ENCODE assay signal across 13 mouse cellular contexts in the genomic region with DNA sequence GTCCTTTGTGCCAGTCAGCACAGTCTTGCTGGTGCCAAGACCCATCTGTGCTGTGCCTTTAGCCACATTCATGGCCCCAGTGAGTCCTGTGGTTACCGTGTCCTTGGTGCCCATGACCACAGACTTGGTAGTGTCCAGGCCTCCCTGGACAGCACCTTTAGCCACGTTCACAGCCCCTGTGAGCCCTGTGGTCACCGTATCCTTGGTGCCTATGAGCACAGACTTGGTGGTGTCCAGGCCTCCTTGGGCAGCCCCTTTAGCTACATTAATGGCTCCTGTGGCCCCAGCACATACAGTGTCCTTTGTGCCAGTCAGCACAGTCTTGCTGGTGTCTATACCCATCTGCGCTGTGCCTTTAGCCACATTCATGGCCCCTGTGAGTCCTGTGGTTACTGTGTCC. TPM values are rescaled to one million over a fixed set of nuclear protein-coding genes. Genes with fewer than 3 reads are reported as not detected.
"Had no signal": no experiment of that assay in that cellular context is flagged by ENCODE, and none has a peak within 500 bp of the region (broad histone marks: within the 10 kb centered on the region; RNA-seq: fewer than 3 reads in every experiment).

No protein-coding gene starts in this region.

RNA-seq across cellular contexts. Expression of gene Plin4, which starts 3.2 kb away (rescaled TPM):
- total RNA-seq: common myeloid progenitor, adult 5-6 weeks; granulocyte monocyte progenitor cell, adult 5-6 weeks had no signal
- polyA plus RNA-seq: embryonic facial prominence, embryonic 11.5 days; erythroblast, embryonic 14.5 days had no signal

RNA-seq across cellular contexts. Expression of gene Plin5, which starts 11.0 kb away (rescaled TPM):
- total RNA-seq: common myeloid progenitor, adult 5-6 weeks; granulocyte monocyte progenitor cell, adult 5-6 weeks had no signal
- polyA plus RNA-seq: erythroblast, embryonic 14.5 days; forebrain, embryonic 12.5 days had no signal

RNA-seq across cellular contexts. Expression of gene Lrg1, which starts 15.4 kb away (rescaled TPM):
- total RNA-seq: forebrain, postnatal 0 days had no signal
- polyA plus RNA-seq: embryonic facial prominence, embryonic 11.5 days; forebrain, embryonic 10.5 days; forebrain, embryonic 13.5 days; forebrain, embryonic 14.5 days; forebrain, embryonic 16.5 days; heart, embryonic 10.5 days; heart, embryonic 11.5 days; heart, embryonic 12.5 days had no signal
